Mouse (Mus musculus): Measurements from ENCODE around the gene Nek7. TPM values are rescaled to one million over a fixed set of nuclear protein-coding genes. Genes with fewer than 3 reads are reported as not detected.

The Nek7 gene
- polyA plus RNA-seq, 1 experiment, result 9.7 TPM

DNA sequence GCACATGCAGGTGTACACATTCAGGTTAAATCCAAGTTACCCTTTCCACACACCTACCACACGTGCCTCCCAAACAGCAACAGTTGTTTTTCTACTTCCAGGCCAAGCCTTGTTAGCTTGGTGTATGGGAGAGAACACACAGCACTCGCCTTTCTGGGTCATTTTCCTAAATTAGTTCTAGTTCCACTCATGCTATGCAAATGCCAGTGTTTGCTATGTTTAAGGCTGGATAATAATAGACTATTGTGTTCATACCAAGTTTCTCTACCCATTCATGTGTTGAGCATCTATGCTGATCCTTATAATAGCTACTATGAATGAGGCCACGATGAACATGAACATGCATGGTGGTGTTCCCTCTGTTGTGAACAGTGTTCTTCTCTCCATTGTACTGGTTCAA lies 158.5 kb downstream of the Nek7 start:
- Histone ChIP-seq H3K27me3 (ENCODE audit: control insufficient read depth, insufficient read depth, low read length) (no peaks in the 10 kb centered on the region), H3K27ac (ENCODE audit: control insufficient read depth, insufficient read depth, low read length) (no peak overlapping the region), H3K4me1 (replicated peaks; ENCODE audit: control insufficient read depth, insufficient read depth, low read length) (no peaks in the 10 kb centered on the region), H3K36me3 (ENCODE audit: control insufficient read depth, insufficient read depth, low read length) (no peaks in the 10 kb centered on the region), H3K4me3 (ENCODE audit: control insufficient read depth, insufficient read depth, low read length) (no peak overlapping the region)
- no peak for TF ChIP-seq POLR2A (IDR thresholded peaks at IDR 0.05; ENCODE audit: control insufficient read depth, extremely low read depth, insufficient read depth, low read length, poor library complexity)
- TF ChIP-seq CTCF (IDR thresholded peaks at IDR 0.05; ENCODE audit: borderline replicate concordance, control insufficient read depth, extremely low read depth, insufficient read depth, low read length, poor library complexity), result no peak
- no peak for DNase-seq
- WGBS, result 88% methylated on average over 3 of the region's 3 CpGs

DNA sequence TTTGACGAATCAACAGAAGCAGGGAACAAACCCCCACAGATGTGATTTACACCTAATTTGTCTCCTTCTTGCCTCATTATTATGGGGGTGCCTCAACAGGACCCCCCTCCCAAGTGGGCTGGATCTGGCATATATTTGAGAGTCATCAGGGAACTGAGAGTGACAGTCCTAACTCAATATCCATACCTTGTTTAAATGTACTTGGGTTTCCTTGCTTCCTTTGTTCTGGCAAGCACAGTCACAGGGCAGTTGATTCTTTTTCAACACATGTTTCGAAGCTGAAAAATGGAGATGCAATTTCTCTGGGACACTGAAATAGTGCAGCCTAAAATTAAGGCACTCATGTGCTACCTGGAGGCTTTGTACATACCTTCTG lies 170.5 kb downstream of the Nek7 start:
- TF ChIP-seq CTCF (IDR thresholded peaks at IDR 0.05; ENCODE audit: borderline replicate concordance, control insufficient read depth, extremely low read depth, insufficient read depth, low read length, poor library complexity), result no peak
- TF ChIP-seq POLR2A (IDR thresholded peaks at IDR 0.05; ENCODE audit: control insufficient read depth, extremely low read depth, insufficient read depth, low read length, poor library complexity), result no peak
- Histone ChIP-seq H3K36me3 (ENCODE audit: control insufficient read depth, insufficient read depth, low read length) (no peaks in the 10 kb centered on the region), H3K27me3 (ENCODE audit: control insufficient read depth, insufficient read depth, low read length) (no peaks in the 10 kb centered on the region), H3K27ac (ENCODE audit: control insufficient read depth, insufficient read depth, low read length) (no peak overlapping the region), H3K4me3 (ENCODE audit: control insufficient read depth, insufficient read depth, low read length) (no peak overlapping the region), H3K4me1 (replicated peaks; ENCODE audit: control insufficient read depth, insufficient read depth, low read length) (no peaks in the 10 kb centered on the region)
- WGBS, result 83% methylated on average over 2 of the region's 2 CpGs
- DNase-seq, result no peak

DNA sequence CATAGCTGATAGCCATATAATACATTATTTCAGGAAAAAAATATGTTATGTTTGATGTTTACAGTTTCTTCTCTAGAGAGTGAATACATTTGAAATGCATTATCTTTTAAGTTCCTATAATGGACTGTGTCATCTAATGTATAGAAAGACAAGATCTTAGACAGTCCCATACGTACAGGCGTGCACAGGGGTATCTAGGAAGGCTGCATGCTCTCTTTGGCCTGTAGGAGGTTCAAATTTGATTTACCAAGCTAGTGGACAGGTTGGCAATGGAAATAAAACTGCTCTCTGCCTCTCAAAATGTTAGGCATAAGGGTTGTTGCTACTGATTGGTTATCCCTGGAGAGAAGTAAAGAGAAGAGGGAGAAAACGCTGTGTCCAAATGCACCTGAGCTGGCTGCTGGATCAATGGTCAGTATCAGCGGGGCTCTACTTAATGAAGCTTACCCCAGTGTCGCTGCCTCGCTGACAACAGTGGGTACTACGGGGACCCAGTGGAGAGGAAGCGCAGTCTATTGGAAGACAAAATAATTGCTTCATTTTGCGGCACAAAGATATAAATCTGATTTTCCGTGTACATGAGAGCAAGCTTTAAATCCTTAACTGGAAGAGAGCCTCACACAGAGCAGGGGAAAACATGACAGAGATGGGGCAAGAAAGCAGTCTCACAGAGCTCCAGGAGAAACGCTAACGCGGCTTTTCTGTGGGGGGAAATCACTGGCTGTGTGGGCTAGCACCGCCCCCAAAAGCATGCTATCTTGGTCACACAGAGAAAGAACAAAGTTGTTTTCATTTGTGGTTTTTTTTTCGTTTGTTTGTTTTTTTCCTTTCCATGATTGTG lies 171.1 kb downstream of the Nek7 start:
- Histone ChIP-seq H3K4me3 (ENCODE audit: control insufficient read depth, insufficient read depth, low read length) (no peak overlapping the region), H3K27me3 (ENCODE audit: control insufficient read depth, insufficient read depth, low read length) (no peaks in the 10 kb centered on the region)

GRCm38 (mm10) chr1:138446846-138447245 lies 173.1 kb downstream of the Nek7 start:
- H3K36me3 ChIP-seq (ENCODE audit: control insufficient read depth, insufficient read depth, low read length), result no peaks in the 10 kb centered on the region
- H3K27ac ChIP-seq (ENCODE audit: control insufficient read depth, insufficient read depth, low read length), result no peak overlapping the region
- no peaks in the 10 kb centered on the region for H3K27me3 ChIP-seq (ENCODE audit: control insufficient read depth, insufficient read depth, low read length)
- no peak for DNase-seq
- no peak overlapping the region for H3K4me3 ChIP-seq (ENCODE audit: control insufficient read depth, insufficient read depth, low read length)
- no peak for TF ChIP-seq CTCF (IDR thresholded peaks at IDR 0.05; ENCODE audit: borderline replicate concordance, control insufficient read depth, extremely low read depth, insufficient read depth, low read length, poor library complexity)
- TF ChIP-seq POLR2A (IDR thresholded peaks at IDR 0.05; ENCODE audit: control insufficient read depth, extremely low read depth, insufficient read depth, low read length, poor library complexity), result no peak
- H3K4me1 ChIP-seq (replicated peaks; ENCODE audit: control insufficient read depth, insufficient read depth, low read length), result no peaks in the 10 kb centered on the region
- WGBS, result 84% methylated on average over 1 of the region's 1 CpGs

More for the DNA sequence above, 171.1 kb downstream of the Nek7 start:
- H3K4me1 ChIP-seq (replicated peaks; ENCODE audit: control insufficient read depth, insufficient read depth, low read length), result no peaks in the 10 kb centered on the region
- TF ChIP-seq CTCF (IDR thresholded peaks at IDR 0.05; ENCODE audit: borderline replicate concordance, control insufficient read depth, extremely low read depth, insufficient read depth, low read length, poor library complexity), result no peak
- TF ChIP-seq POLR2A (IDR thresholded peaks at IDR 0.05; ENCODE audit: control insufficient read depth, extremely low read depth, insufficient read depth, low read length, poor library complexity), result no peak
- no peaks in the 10 kb centered on the region for H3K36me3 ChIP-seq (ENCODE audit: control insufficient read depth, insufficient read depth, low read length)
- no peak overlapping the region for H3K27ac ChIP-seq (ENCODE audit: control insufficient read depth, insufficient read depth, low read length)
- WGBS, result 69% methylated on average over 15 of the region's 15 CpGs
- no peak for DNase-seq

Other genes with a start within 250 kb of the Nek7 start
- gene Lhx9, start 228.4 kb upstream of the Nek7 start, polyA plus RNA-seq (2012; rRNA removed), result 0.05 TPM in 1 of 2 replicates, not detected in the other
- 51.3 and 54.8 TPM in 2 replicates for gene 2310009B15Rik, start 236.7 kb upstream of the Nek7 start, polyA plus RNA-seq (2012; rRNA removed)

Measured in thymus, adult 2 months (tissue).